Mouse (Mus musculus) forebrain, embryonic 13.5 days (tissue): ENCODE measurements at regions not wholly inside any gene's neighbourhood (a gene's known extent, or its start where the extent isn't known, plus 50 kb on each side); places are given as distances from the start of the nearest gene placed in this dataset.

Source experiments
- ATAC-seq: fragments of 200-750 bp; cut with Nextera tagmentation; 2 replicates; pipeline ENCODE4 v1.8.0; 2017
- H3K27ac ChIP-seq: fragments of 300-500 bp; sonication (generic); 2 replicates; pipeline ENCODE4 v1.5.1; 2015; ENCODE audit warnings: inconsistent platforms, mild to moderate bottlenecking, moderate library complexity
- H3K27me3 ChIP-seq: fragments of 300-500 bp; sonication (generic); 2 replicates; pipeline ENCODE4 v1.6.1; 2015; ENCODE audit warnings: mild to moderate bottlenecking, inconsistent platforms
- H3K36me3 ChIP-seq: fragments of 300-500 bp; sonication (generic); 2 replicates; pipeline ENCODE4 v1.6.1; 2015; ENCODE audit warnings: mild to moderate bottlenecking, inconsistent platforms; ENCODE audit not compliant: poor library complexity, severe bottlenecking
- H3K4me1 ChIP-seq: fragments of 300-500 bp; sonication (generic); 2 replicates; pipeline ENCODE4 v1.6.1; 2015; ENCODE audit warnings: inconsistent platforms
- H3K4me2 ChIP-seq: fragments of 300-500 bp; sonication (generic); 2 replicates; pipeline ENCODE4 v1.6.1; 2015; ENCODE audit warnings: inconsistent platforms, mild to moderate bottlenecking, moderate library complexity
- H3K4me3 ChIP-seq: fragments of 300-500 bp; sonication (generic); 2 replicates; pipeline ENCODE4 v1.5.1; 2015; ENCODE audit warnings: mild to moderate bottlenecking, inconsistent platforms
- H3K9ac ChIP-seq: fragments of 300-500 bp; sonication (generic); 2 replicates; pipeline ENCODE4 v1.6.1; 2015; ENCODE audit warnings: mild to moderate bottlenecking, inconsistent platforms
- H3K9me3 ChIP-seq: fragments of 300-500 bp; sonication (generic); replicated peaks from 2 replicates; pipeline ENCODE4 v1.6.1; 2016; ENCODE audit warnings: inconsistent platforms
- WGBS: fragments of 180-500 bp; shearing (Covaris S2); methylation state at CpG from one replicate; pipeline ENCODE4 v1.1.7; 2015; 5-methylcytosine and 5-hydroxymethylcytosine counted together

DNA sequence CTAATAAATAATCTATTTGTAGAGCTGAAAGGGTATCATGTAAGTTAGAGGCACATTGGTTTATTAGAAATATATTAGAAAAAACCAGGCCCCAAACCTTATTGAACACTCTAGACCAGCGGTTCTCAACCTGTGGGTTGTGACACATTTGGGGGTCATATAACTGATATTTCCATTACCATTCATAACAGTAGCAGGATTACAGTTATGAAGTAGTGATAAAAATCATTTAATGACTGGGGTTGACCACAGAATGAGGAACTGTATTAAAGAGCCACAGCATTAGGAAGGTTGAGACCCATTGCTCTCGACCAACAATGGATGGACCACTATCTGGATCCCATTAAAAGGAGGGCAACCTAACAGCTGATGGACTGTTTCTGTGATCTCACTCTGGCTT, 92.8 kb upstream of the F13a1 start:
- no peaks in the 10 kb centered on the region for H3K27me3 ChIP-seq
- no peak overlapping the region for H3K4me2 ChIP-seq
- no peak for ATAC-seq
- WGBS: 94% methylated on average over 2 of the region's 2 CpGs
- no peaks in the 10 kb centered on the region for H3K36me3 ChIP-seq
- no peaks in the 10 kb centered on the region for H3K9me3 ChIP-seq
- H3K4me3 ChIP-seq: no peak overlapping the region
- H3K4me1 ChIP-seq: no peaks in the 10 kb centered on the region
- H3K9ac ChIP-seq: no peak overlapping the region
- no peak overlapping the region for H3K27ac ChIP-seq

DNA sequence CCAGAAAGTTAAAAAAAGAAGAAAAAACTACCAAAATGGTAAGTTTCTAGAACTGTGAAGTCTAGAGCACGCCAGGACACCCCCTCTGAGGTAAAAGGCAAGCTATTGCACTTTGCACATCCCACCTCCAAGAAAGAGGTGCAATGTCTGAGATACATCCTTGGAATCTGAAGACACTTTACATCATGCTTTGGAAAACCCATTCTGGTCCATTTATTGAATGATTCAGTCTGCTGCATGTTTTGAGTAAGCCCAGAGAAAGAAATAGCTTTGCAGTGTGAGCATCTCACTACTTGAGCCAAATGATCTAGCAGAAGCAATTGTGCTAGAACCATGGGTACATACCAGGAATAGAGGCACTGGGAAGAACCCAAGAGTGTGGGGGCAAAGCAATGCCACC, 85.1 kb upstream of the F13a1 start:
- Histone ChIP-seq H3K36me3 (no peaks in the 10 kb centered on the region), H3K9ac (no peak overlapping the region), H3K4me1 (no peaks in the 10 kb centered on the region), H3K4me2 (no peak overlapping the region), H3K27ac (no peak overlapping the region), H3K9me3 (no peaks in the 10 kb centered on the region), H3K4me3 (no peak overlapping the region), H3K27me3 (no peaks in the 10 kb centered on the region)
- WGBS: 68% methylated on average over 1 of the region's 1 CpGs
- ATAC-seq: no peak

DNA sequence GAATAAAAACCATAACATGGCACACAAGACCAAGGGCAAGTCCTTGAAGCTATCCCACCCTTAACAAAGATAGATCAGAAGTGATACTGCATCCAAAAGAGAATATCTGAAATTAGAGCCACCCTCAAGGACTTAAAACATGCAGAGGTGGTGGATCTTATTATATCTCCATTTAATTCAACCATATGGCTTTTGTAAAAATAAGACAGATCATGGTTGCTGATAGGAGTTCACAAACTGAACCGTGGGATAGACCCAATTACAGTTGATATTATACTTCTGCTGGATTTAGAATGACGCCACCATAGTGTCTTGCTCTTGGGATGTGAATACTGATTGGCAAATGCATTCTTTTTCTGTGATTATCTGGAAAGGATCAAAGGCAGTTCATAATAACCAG, 84.5 kb upstream of the F13a1 start:
- no peaks in the 10 kb centered on the region for H3K4me1 ChIP-seq
- no peak overlapping the region for H3K4me3 ChIP-seq
- no peaks in the 10 kb centered on the region for H3K9me3 ChIP-seq
- no peak overlapping the region for H3K9ac ChIP-seq
- H3K36me3 ChIP-seq: no peaks in the 10 kb centered on the region
- ATAC-seq: no peak
- no peak overlapping the region for H3K27ac ChIP-seq
- no peaks in the 10 kb centered on the region for H3K27me3 ChIP-seq
- H3K4me2 ChIP-seq: no peak overlapping the region
- 90% methylated on average over 2 of the region's 2 CpGs for WGBS

DNA sequence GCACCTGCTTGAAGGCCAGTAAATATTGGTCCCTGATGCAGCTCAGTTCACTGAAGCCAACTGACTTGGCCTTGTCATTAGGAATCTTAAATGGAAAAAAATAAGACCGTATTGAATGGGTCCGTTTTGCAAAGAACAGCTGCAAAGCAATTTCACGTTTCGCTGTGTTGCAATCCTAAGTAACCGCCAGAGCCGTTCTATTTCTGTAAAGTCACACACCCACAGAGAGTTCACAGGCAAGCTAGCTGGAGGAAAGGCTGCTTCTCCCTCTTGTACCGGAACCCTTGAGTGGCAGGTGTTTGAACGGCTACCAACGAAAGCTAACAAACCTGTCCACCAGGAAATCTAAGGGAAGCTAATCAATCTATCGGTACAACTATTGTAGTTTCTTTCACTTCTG, 80.6 kb upstream of the F13a1 start:
- ATAC-seq: no peak
- Histone ChIP-seq H3K4me1 (no peaks in the 10 kb centered on the region), H3K4me2 (no peak overlapping the region), H3K27ac (no peak overlapping the region), H3K27me3 (no peaks in the 10 kb centered on the region), H3K9me3 (no peaks in the 10 kb centered on the region), H3K9ac (no peak overlapping the region), H3K36me3 (no peaks in the 10 kb centered on the region), H3K4me3 (no peak overlapping the region)
- 89% methylated on average over 10 of the region's 10 CpGs for WGBS

DNA sequence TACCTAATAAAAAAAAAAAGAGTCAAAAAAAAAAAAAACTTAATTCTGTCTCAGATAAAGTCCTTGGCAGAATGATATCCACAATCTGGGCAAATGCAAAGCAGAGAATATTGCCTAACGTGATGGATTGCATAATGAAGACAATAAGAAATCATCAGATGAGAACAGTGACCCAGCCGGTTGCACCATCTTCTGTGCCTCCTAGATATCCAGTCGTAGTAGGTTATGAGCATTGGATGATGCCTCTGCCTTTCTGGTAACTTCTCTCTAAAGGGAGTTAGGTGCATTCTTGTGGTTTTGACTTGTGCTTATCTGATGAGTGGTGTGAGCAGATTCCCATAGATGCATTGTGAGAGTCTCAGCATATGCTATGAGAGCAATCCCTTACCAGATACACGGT, 71.6 kb upstream of the F13a1 start:
- Histone ChIP-seq H3K4me2 (no peak overlapping the region), H3K4me1 (no peaks in the 10 kb centered on the region), H3K9me3 (no peaks in the 10 kb centered on the region), H3K27me3 (no peaks in the 10 kb centered on the region), H3K9ac (no peak overlapping the region), H3K36me3 (no peaks in the 10 kb centered on the region), H3K27ac (no peak overlapping the region), H3K4me3 (no peak overlapping the region)
- 94% methylated on average over 4 of the region's 4 CpGs for WGBS
- ATAC-seq: no peak

DNA sequence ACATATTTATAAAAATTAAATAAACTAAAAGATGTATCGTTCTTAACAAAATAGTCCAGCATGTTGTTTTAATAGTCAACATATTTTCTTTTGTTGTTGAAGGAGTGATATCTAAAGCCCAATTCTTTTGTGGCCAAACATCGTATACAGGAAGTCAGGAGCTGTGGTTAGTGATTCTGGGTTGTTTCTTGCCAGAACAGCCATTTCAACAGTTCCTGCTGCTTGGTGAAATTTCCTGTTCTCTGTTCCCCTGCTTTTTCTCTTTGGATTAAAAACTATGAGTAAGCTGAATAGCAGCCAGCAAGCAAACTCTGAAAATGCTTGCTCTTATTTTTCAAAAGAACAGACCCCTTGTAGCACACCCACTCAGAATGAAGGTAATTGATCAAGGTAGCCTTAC, 70.2 kb upstream of the F13a1 start:
- no peak overlapping the region for H3K27ac ChIP-seq
- no peaks in the 10 kb centered on the region for H3K9me3 ChIP-seq
- no peak overlapping the region for H3K4me2 ChIP-seq

DNA sequence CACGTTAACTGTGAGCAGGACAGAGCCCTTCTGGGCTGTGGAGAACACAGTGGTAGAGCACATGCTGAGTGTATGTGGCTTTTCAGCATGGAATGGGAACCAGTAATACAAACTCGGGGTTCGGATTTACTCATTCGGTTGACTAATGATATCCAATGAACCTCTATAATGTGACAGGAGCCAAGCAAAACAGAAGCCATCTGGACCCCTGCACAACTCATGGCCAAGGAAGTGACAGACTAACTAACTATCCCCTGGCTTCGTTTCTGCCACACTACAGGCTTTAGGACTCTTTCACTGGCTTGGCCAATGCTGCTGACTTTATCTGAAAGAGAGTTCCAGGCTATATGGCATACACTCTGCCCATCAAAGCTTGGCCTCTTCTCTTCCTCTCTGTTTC, 64.3 kb upstream of the F13a1 start:
- no peaks in the 10 kb centered on the region for H3K4me1 ChIP-seq
- no peak overlapping the region for H3K9ac ChIP-seq
- H3K36me3 ChIP-seq: no peaks in the 10 kb centered on the region
- H3K4me3 ChIP-seq: no peak overlapping the region
- no peaks in the 10 kb centered on the region for H3K9me3 ChIP-seq
- 86% methylated on average over 5 of the region's 5 CpGs for WGBS
- no peak overlapping the region for H3K4me2 ChIP-seq
- peak; percentile 43; the same call in 1 of the 2 replicates for ATAC-seq
- no peaks in the 10 kb centered on the region for H3K27me3 ChIP-seq
- no peak overlapping the region for H3K27ac ChIP-seq

More for the DNA sequence above, 70.2 kb upstream of the F13a1 start:
- WGBS: 85% methylated on average over 2 of the region's 2 CpGs
- no peak for ATAC-seq
- Histone ChIP-seq H3K9ac (no peak overlapping the region), H3K4me1 (no peaks in the 10 kb centered on the region), H3K36me3 (no peaks in the 10 kb centered on the region), H3K27me3 (no peaks in the 10 kb centered on the region), H3K4me3 (no peak overlapping the region)

DNA sequence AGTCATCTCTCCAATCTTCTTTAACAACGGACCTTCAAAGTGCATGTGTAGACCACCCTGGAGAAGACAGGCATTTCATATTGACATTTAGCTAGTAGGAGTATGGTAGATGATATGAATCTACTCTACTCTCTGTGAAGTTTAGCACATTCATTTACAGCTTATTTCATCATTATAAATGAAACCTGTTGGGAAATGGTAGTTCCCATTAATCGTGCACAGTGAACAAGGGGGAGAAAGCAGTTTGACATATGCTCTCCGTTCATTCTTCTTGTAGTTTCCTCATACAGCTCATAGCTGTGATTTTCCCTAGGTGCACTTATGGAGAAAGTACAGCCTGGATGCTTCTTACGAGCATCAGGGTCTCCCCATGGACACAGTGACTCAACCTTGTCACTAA, 61.7 kb upstream of the F13a1 start:
- no peaks in the 10 kb centered on the region for H3K27me3 ChIP-seq
- H3K4me2 ChIP-seq: no peak overlapping the region
- H3K9ac ChIP-seq: no peak overlapping the region
- H3K36me3 ChIP-seq: no peaks in the 10 kb centered on the region
- H3K27ac ChIP-seq: no peak overlapping the region
- WGBS: 94% methylated on average over 4 of the region's 4 CpGs
- no peaks in the 10 kb centered on the region for H3K4me1 ChIP-seq
- no peaks in the 10 kb centered on the region for H3K9me3 ChIP-seq
- H3K4me3 ChIP-seq: no peak overlapping the region
- ATAC-seq: no peak

DNA sequence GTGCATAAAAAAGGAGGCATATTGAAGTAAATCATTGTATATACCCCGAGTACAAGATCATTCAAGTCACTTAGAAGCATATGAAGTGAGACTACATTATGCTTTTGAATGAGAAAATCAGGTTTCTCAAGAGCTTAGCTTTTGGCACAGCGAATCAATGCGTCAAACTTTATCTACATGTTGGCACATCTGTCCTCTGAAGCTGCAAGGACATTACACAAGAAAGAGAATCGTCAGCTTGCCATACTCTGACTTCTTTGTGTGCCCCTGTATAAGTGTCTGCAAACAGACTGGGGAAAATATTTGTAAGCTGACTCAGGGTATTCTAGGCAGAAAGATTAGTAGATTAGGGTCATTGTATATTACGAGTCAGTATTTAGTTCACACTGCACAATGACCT, 57.7 kb upstream of the F13a1 start:
- Histone ChIP-seq H3K27ac (no peak overlapping the region), H3K9me3 (no peaks in the 10 kb centered on the region), H3K4me3 (no peak overlapping the region), H3K27me3 (no peaks in the 10 kb centered on the region), H3K9ac (no peak overlapping the region), H3K36me3 (no peaks in the 10 kb centered on the region), H3K4me2 (no peak overlapping the region), H3K4me1 (peaks cover 17% of the 10 kb centered on the region)
- WGBS: 73% methylated on average over 5 of the region's 5 CpGs
- ATAC-seq: no peak

DNA sequence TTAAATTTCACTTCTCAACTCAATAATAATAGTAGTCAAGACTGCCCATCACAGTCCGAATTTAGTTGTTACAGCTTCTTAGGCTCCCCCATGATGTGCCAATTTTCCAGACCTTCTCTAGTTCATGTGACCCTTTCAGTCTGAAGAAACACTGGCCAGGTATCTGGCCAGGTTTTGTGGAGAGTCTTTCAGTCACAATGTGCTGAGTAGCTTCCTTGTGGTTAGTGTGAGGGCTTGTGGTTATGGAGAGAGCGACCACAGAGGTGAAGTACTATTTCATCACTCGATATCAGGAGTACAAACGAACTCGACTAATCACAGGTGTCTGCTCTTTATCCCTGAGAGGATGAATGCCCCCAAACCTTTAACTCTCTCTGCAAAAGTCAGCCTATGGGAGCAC, 56.0 kb upstream of the F13a1 start:
- H3K36me3 ChIP-seq: no peaks in the 10 kb centered on the region
- no peak overlapping the region for H3K4me2 ChIP-seq
- no peak overlapping the region for H3K4me3 ChIP-seq
- H3K4me1 ChIP-seq: peaks cover 17% of the 10 kb centered on the region
- H3K27me3 ChIP-seq: no peaks in the 10 kb centered on the region
- no peak overlapping the region for H3K27ac ChIP-seq
- H3K9me3 ChIP-seq: no peaks in the 10 kb centered on the region
- H3K9ac ChIP-seq: no peak overlapping the region
- WGBS: 88% methylated on average over 5 of the region's 5 CpGs
- ATAC-seq: no peak

DNA sequence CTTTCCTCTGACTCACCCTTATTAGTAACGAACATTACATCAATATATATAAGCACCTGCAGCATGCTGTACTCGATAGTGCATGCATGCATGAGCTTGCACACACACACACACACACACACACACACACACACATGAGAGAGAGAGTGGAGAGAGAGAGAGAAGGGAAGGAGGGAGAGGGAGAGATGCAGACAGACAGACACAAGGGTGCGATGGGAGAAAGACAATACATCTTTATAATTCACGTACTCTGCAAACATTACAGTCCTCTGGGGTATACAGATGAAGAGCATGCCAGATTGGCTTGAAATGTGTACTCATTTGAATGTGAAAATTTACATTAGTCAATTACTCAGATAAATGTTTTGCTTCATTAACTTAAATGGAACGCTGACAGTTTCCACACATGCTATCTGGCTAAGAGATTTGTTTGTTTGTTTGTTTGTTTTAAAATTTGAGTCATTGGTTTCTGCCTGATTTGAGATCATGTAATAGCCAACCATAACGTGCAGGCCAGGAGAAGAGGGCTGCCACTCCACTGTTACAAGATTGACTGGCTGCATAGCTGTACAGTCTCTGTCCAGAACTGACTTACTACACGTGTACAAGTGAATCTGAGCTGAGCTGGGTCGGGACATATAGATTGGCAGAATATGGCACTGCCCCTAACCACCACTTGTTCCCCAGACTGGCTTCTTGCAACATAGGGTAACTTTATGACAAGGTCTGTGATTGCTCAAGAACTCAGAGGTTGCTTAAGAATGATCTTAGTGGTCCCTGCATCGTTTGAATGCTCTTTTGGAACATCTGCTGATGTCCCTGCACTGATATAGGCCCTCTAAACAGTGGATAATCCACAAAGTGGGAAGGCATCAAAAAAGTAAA, 54.6 kb upstream of the F13a1 start:
- Histone ChIP-seq H3K4me3 (no peak overlapping the region), H3K9me3 (no peaks in the 10 kb centered on the region), H3K4me2 (peak overlapping the region; percentile 35), H3K9ac (no peak overlapping the region), H3K4me1 (peaks cover 17% of the 10 kb centered on the region), H3K27ac (peak overlapping the region; percentile 55), H3K27me3 (no peaks in the 10 kb centered on the region), H3K36me3 (no peaks in the 10 kb centered on the region)
- peak; percentile 72 for ATAC-seq
- WGBS: 33% methylated on average over 9 of the region's 9 CpGs

DNA sequence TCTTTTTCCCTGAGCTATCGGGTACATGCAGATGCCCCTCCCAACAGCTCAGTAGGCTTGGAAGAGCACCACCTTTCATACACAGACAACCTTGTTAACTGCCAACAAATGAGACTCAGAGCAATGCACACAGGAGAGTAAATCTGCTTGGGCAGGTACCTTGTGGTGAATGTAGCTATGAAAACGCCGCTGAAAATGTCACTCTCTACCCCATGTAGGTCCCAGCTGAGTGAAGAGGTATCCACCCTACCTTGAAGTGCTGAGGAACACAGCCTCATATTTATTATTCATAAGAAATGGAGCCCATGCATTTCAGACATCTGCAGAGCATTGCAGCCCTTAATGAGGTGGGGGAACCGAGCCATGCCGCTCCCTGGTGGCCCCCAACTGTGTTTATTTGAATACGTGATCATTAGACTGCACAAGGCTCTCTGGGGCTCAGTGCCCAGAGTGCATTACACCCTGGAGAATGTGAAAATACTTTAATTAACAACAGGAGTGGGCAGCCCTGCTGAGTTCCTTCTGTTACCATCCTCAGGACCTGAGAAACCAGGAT, 53.8 kb upstream of the F13a1 start:
- ATAC-seq: peak; percentile 95
- no peaks in the 10 kb centered on the region for H3K27me3 ChIP-seq
- H3K9ac ChIP-seq: no peak overlapping the region
- no peaks in the 10 kb centered on the region for H3K36me3 ChIP-seq
- peaks cover 17% of the 10 kb centered on the region for H3K4me1 ChIP-seq
- H3K27ac ChIP-seq: peak overlapping the region; percentile 55
- peak overlapping the region; percentile 35 for H3K4me2 ChIP-seq
- no peak overlapping the region for H3K4me3 ChIP-seq
- 14% methylated on average over 6 of the region's 6 CpGs for WGBS
- no peaks in the 10 kb centered on the region for H3K9me3 ChIP-seq

DNA sequence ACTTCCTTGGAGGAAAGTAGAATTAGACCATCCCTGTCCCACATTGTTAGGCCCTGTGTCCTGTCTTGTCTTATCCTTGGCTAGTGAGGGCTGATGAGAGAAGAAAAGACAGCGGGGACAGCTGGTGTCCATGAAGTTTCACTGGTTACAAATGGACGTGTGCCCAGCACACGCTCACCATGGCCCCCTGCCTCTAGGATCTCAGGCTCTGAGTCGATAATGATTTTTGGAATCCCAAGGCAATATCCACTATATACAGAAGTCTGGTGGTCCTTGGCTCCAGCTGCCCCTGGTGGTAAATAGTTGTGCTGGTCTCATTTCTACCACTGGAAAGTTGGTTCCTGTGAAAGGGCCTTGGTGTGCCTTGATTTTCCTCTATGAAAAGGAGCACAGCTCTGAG, 51.7 kb upstream of the F13a1 start:
- Histone ChIP-seq H3K36me3 (no peaks in the 10 kb centered on the region), H3K27ac (no peak overlapping the region), H3K27me3 (no peaks in the 10 kb centered on the region), H3K4me1 (peaks cover 17% of the 10 kb centered on the region), H3K4me2 (no peak overlapping the region), H3K4me3 (no peak overlapping the region), H3K9me3 (no peaks in the 10 kb centered on the region), H3K9ac (no peak overlapping the region)
- WGBS: 94% methylated on average over 4 of the region's 4 CpGs
- no peak for ATAC-seq
